Mouse (Mus musculus) kidney, embryonic 16.5 days (tissue): ENCODE results near the gene Ubap2l. TPM values are rescaled to one million over a fixed set of nuclear protein-coding genes. Genes with fewer than 3 reads are reported as not detected.

Experiments
- ATAC-seq: fragments of 200-750 bp; cut with Nextera tagmentation; 2 replicates; pipeline ENCODE4 v1.8.0; 2017; ENCODE audit warnings: moderate TSS enrichment; ENCODE audit not compliant: low FRiP score, low TSS enrichment
- H3K27ac ChIP-seq: fragments of 300-500 bp; sonication (generic); 2 replicates; pipeline ENCODE4 v1.5.1; 2014; ENCODE audit warnings: low read length
- H3K27me3 ChIP-seq: fragments of 300-500 bp; sonication (generic); 2 replicates; pipeline ENCODE4 v1.6.1; 2014; ENCODE audit warnings: low read length, control low read depth, mixed read lengths; ENCODE audit not compliant: insufficient read depth
- H3K36me3 ChIP-seq: fragments of 300-500 bp; sonication (generic); 2 replicates; pipeline ENCODE4 v1.6.1; 2014; ENCODE audit warnings: low read length, control low read depth, mixed read lengths; ENCODE audit not compliant: insufficient read depth
- H3K4me1 ChIP-seq: fragments of 300-500 bp; sonication (generic); 2 replicates; pipeline ENCODE4 v1.6.1; 2014; ENCODE audit warnings: low read length, control low read depth, mixed read lengths; ENCODE audit not compliant: insufficient read depth
- H3K4me2 ChIP-seq: fragments of 300-500 bp; sonication (generic); replicated peaks from 2 replicates; pipeline ENCODE4 v1.6.1; 2014; ENCODE audit warnings: low read depth, low read length
- H3K4me3 ChIP-seq: fragments of 300-500 bp; sonication (generic); 2 replicates; pipeline ENCODE4 v1.5.1; 2014; ENCODE audit warnings: mild to moderate bottlenecking, low read length
- H3K9ac ChIP-seq: fragments of 300-500 bp; sonication (generic); replicated peaks from 2 replicates; pipeline ENCODE4 v1.6.1; 2014; ENCODE audit warnings: low read length
- H3K9me3 ChIP-seq: fragments of 300-500 bp; sonication (generic); 2 replicates; pipeline ENCODE4 v1.6.1; 2016; ENCODE audit warnings: low read length, control low read depth
- WGBS: fragments of 180-500 bp; shearing (Covaris S2); extraction: QIAGEN DNeasy Blood & Tissue Kit; methylation state at CpG from one replicate; pipeline ENCODE4 v1.1.7; 2014; 5-methylcytosine and 5-hydroxymethylcytosine counted together
- polyA plus RNA-seq: library from polyadenylated mRNA; unstranded; fragments of >200 nt; fragmentation: Nextera tagmentation; extraction: Ambion mirVana; gene quantifications from 2 replicates; pipeline ENCODE4 v1.2.1, GENCODE M21; 2015

Ubap2l gene
- 152 and 198 TPM in 2 replicates for polyA plus RNA-seq

- Histone ChIP-seq H3K4me3 (peak within 1 kb of the TSS; percentile 74), H3K36me3 (peaks cover 24% of the 10 kb centered on the region; the same call in 1 of the 2 replicates), H3K9ac (peak within 1 kb of the TSS; percentile 96), H3K27me3 (no peaks in the 10 kb centered on the region), H3K4me1 (peaks cover 25% of the 10 kb centered on the region), H3K4me2 (peak within 1 kb of the TSS; percentile 75), H3K9me3 (no peaks in the 10 kb centered on the region), H3K27ac (peak within 1 kb of the TSS; percentile 98)
- under 1% methylated on average over 49 of the region's 81 CpGs for WGBS
- peak; percentile 96 for ATAC-seq
Observed at GRCm38 (mm10) chr3:90052351-90053241, at the start of gene Ubap2l. Ubap2l (minus strand) TSS chr3:90052628.

GRCm38 (mm10) chr3:90101673-90102072 lies 49.2 kb upstream of the Ubap2l start:
- no peak overlapping the region for H3K4me3 ChIP-seq
- H3K9ac ChIP-seq: no peak overlapping the region
- WGBS: 97% methylated on average over 2 of the region's 2 CpGs

GRCm38 (mm10) chr3:90101010-90101409 lies 48.6 kb upstream of the Ubap2l start:
- WGBS: 88% methylated on average over 3 of the region's 3 CpGs
- H3K27me3 ChIP-seq: no peaks in the 10 kb centered on the region
- ATAC-seq: no peak

More at GRCm38 (mm10) chr3:90101673-90102072, 49.2 kb upstream of the Ubap2l start:
- Histone ChIP-seq H3K4me1 (peaks cover 6% of the 10 kb centered on the region; the same call in 1 of the 2 replicates), H3K27ac (no peak overlapping the region), H3K27me3 (no peaks in the 10 kb centered on the region), H3K36me3 (peaks cover 24% of the 10 kb centered on the region), H3K4me2 (no peak overlapping the region), H3K9me3 (0 out of 2 replicates have a peak, but pooled peaks cover 2% of the 10 kb centered on the region)
- no peak for ATAC-seq

GRCm38 (mm10) chr3:90097928-90098327 lies 45.5 kb upstream of the Ubap2l start:
- Histone ChIP-seq H3K27ac (peak overlapping the region; percentile 67), H3K4me2 (no peak overlapping the region), H3K4me1 (peaks cover 6% of the 10 kb centered on the region; the same call in 1 of the 2 replicates), H3K9ac (no peak overlapping the region), H3K9me3 (no peaks in the 10 kb centered on the region), H3K27me3 (no peaks in the 10 kb centered on the region), H3K36me3 (peaks cover 57% of the 10 kb centered on the region), H3K4me3 (no peak overlapping the region)
- WGBS: 79% methylated on average over 5 of the region's 5 CpGs
- no peak for ATAC-seq

More at GRCm38 (mm10) chr3:90101010-90101409, 48.6 kb upstream of the Ubap2l start:
- Histone ChIP-seq H3K9me3 (0 out of 2 replicates have a peak, but pooled peaks cover 2% of the 10 kb centered on the region), H3K4me1 (peaks cover 6% of the 10 kb centered on the region; the same call in 1 of the 2 replicates), H3K27ac (no peak overlapping the region), H3K9ac (no peak overlapping the region), H3K4me2 (no peak overlapping the region), H3K36me3 (peaks cover 29% of the 10 kb centered on the region), H3K4me3 (no peak overlapping the region)

GRCm38 (mm10) chr3:90094453-90094852 lies 42.0 kb upstream of the Ubap2l start:
- Histone ChIP-seq H3K9me3 (no peaks in the 10 kb centered on the region), H3K27ac (no peak overlapping the region), H3K27me3 (no peaks in the 10 kb centered on the region), H3K9ac (no peak overlapping the region), H3K4me1 (peaks cover 6% of the 10 kb centered on the region; the same call in 1 of the 2 replicates), H3K36me3 (peaks cover 78% of the 10 kb centered on the region), H3K4me3 (no peak overlapping the region), H3K4me2 (no peak overlapping the region)
- ATAC-seq: no peak
- WGBS: 89% methylated on average over 3 of the region's 3 CpGs

GRCm38 (mm10) chr3:90090892-90091291 lies 38.5 kb upstream of the Ubap2l start:
- H3K4me1 ChIP-seq: no peaks in the 10 kb centered on the region
- WGBS: 83% methylated on average over 6 of the region's 6 CpGs
- peaks cover 88% of the 10 kb centered on the region for H3K36me3 ChIP-seq

GRCm38 (mm10) chr3:90088617-90089016 lies 36.2 kb upstream of the Ubap2l start:
- Histone ChIP-seq H3K27me3 (no peaks in the 10 kb centered on the region), H3K9ac (no peak overlapping the region), H3K36me3 (peaks cover 68% of the 10 kb centered on the region), H3K27ac (no peak overlapping the region), H3K4me3 (no peak overlapping the region), H3K9me3 (no peaks in the 10 kb centered on the region), H3K4me1 (peaks cover 16% of the 10 kb centered on the region), H3K4me2 (no peak overlapping the region)
- WGBS: 87% methylated on average over 2 of the region's 2 CpGs
- no peak for ATAC-seq

More at GRCm38 (mm10) chr3:90090892-90091291, 38.5 kb upstream of the Ubap2l start:
- no peak overlapping the region for H3K4me3 ChIP-seq
- ATAC-seq: no peak
- no peak overlapping the region for H3K4me2 ChIP-seq
- no peaks in the 10 kb centered on the region for H3K27me3 ChIP-seq
- no peak overlapping the region for H3K27ac ChIP-seq
- no peaks in the 10 kb centered on the region for H3K9me3 ChIP-seq
- no peak overlapping the region for H3K9ac ChIP-seq

GRCm38 (mm10) chr3:90086068-90086467 lies 33.6 kb upstream of the Ubap2l start:
- no peak for ATAC-seq
- Histone ChIP-seq H3K27me3 (no peaks in the 10 kb centered on the region), H3K4me1 (peaks cover 41% of the 10 kb centered on the region), H3K27ac (no peak overlapping the region), H3K36me3 (peaks cover 48% of the 10 kb centered on the region), H3K4me2 (no peak overlapping the region), H3K9me3 (no peaks in the 10 kb centered on the region), H3K9ac (no peak overlapping the region), H3K4me3 (no peak overlapping the region)
- WGBS: 88% methylated on average over 5 of the region's 5 CpGs

- H3K4me2 ChIP-seq: no peak overlapping the region
- peaks cover 44% of the 10 kb centered on the region for H3K4me1 ChIP-seq
- H3K36me3 ChIP-seq: peaks cover 40% of the 10 kb centered on the region
- WGBS: 85% methylated on average over 6 of the region's 6 CpGs
- no peak overlapping the region for H3K27ac ChIP-seq
- H3K27me3 ChIP-seq: no peaks in the 10 kb centered on the region
- ATAC-seq: no peak
- H3K4me3 ChIP-seq: no peak overlapping the region
- H3K9me3 ChIP-seq: no peaks in the 10 kb centered on the region
- H3K9ac ChIP-seq: no peak overlapping the region
Observed at GRCm38 (mm10) chr3:90085281-90085680, 32.9 kb upstream of the Ubap2l start.

- no peaks in the 10 kb centered on the region for H3K9me3 ChIP-seq
- H3K27me3 ChIP-seq: no peaks in the 10 kb centered on the region
- H3K4me3 ChIP-seq: no peak overlapping the region
- peaks cover 44% of the 10 kb centered on the region for H3K4me1 ChIP-seq
- no peak overlapping the region for H3K27ac ChIP-seq
- whole genome bisulfite sequencing: 69% methylated on average over 4 of the region's 4 CpGs
- H3K36me3 ChIP-seq: peaks cover 35% of the 10 kb centered on the region
- H3K9ac ChIP-seq: no peak overlapping the region
- H3K4me2 ChIP-seq: no peak overlapping the region
- no peak for ATAC-seq
Observed at GRCm38 (mm10) chr3:90084790-90085189, 32.4 kb upstream of the Ubap2l start.
